Mouse (Mus musculus) spleen, adult 2 months (tissue): ENCODE results near the gene Anln.

Experiments used
- CTCF ChIP-seq: fragments of 200-500 bp; IDR thresholded peaks from 2 replicates; pipeline ENCODE4 v1.5.1; 2011; ENCODE audit warnings: mild to moderate bottlenecking, inconsistent platforms; ENCODE audit not compliant: insufficient read depth, insufficient read length, insufficient replicate concordance; ENCODE audit errors: extremely low read depth
- POLR2A ChIP-seq: fragments of 200-500 bp; IDR thresholded peaks from 2 replicates; pipeline ENCODE4 v1.6.1; 2011; ENCODE audit warnings: low read depth, low read length, inconsistent platforms

DNA sequence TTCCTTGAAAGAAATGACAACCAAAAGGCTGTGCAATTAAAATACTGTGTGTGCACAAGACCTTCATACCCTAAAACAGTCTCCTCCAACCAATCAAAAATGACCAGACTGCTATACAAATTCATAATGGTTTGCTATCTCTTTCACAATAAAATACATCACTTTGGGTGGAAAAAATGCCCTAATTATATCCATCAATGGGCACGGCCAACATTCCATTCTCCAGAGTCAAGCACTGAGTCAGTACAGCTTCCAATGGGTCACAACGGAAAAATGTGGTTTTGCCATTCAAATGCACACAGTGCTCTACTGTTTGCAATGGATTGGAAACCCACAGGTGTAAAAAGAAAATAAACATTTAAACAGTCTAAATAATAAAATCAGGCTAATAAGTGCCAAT, 3.1 kb downstream of the Anln start:
- no peak for TF ChIP-seq CTCF
- TF ChIP-seq POLR2A = no peak
